Mouse (Mus musculus): Measurements from ENCODE around the gene Tmem121b. TPM values are rescaled to one million over a fixed set of nuclear protein-coding genes. Genes with fewer than 3 reads are reported as not detected.

The Tmem121b gene
- polyA plus RNA-seq, 1 experiment from 2014 or later: not detected

DNA sequence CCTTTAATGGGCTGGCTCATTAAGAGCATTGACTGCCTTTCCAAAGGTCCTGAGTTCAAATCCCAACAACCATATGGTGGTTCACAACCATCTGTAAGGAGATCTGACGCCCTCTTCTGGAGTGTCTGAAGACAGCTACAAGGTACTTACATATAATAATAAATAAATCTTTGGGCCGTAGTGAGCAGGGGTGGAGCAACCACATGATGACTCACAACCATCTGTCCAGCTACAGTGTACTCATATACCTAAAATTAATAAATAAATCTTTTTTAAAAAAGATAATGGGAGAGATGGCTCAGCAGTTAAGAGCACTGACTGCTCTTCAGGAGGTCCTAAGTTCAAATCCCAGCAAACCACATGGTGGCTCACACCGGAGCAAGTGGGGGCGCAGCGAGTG, 35.9 kb downstream of the Tmem121b start:
- Histone ChIP-seq H3K27me3 (ENCODE audit: insufficient read depth, low read length) (0 out of 2 replicates have a peak, but pooled peaks cover 2% of the 10 kb centered on the region), H3K4me3 (ENCODE audit: low read depth, low read length) (no peak overlapping the region), H3K4me2 (ENCODE audit: low read depth, low read length) (no peak overlapping the region), H3K27ac (ENCODE audit: low read depth) (no peak overlapping the region), H3K9me3 (ENCODE audit: low read length) (no peaks in the 10 kb centered on the region), H3K36me3 (replicated peaks; ENCODE audit: insufficient read depth, low read length) (no peaks in the 10 kb centered on the region), H3K4me1 (ENCODE audit: insufficient read depth) (peaks cover 17% of the 10 kb centered on the region), H3K9ac (replicated peaks) (no peak overlapping the region)
- ATAC-seq: no peak
- TF ChIP-seq EP300 (IDR thresholded peaks at IDR 0.05; ENCODE audit: low read depth) (no peak), CTCF (IDR thresholded peaks at IDR 0.05; ENCODE audit: low read depth) (no peak)
- DNase-seq: no peak
- 83% methylated on average over 5 of the region's 5 CpGs for WGBS (ENCODE audit: insufficient replicate concordance)

DNA sequence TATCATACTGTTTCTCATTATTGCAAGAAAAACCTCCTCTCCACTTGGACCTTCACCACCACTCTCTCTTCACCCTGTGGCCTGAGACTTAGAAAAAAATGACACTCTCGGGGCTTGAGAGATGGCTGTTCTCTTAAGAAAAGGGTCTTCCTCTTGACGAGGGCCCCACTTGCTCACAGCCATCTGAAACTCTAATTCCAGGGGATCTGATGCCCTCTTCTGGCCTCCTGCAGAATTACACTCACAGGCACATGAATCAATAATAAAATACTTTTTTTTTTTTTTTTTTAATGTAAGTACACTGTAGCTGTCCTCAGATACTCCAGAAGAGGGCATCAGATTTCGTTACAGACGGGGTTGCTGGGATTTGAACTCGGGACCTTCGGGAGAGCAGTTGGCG, 36.5 kb downstream of the Tmem121b start:
- DNase-seq: no peak
- peaks cover 22% of the 10 kb centered on the region for H3K4me1 ChIP-seq (ENCODE audit: insufficient read depth)
- no peak for TF ChIP-seq EP300 (IDR thresholded peaks at IDR 0.05; ENCODE audit: low read depth)
- peak; percentile 70 for TF ChIP-seq CTCF (IDR thresholded peaks at IDR 0.05; ENCODE audit: low read depth)
- H3K9me3 ChIP-seq (ENCODE audit: low read length): no peaks in the 10 kb centered on the region
- H3K4me2 ChIP-seq (ENCODE audit: low read depth, low read length): no peak overlapping the region
- H3K4me3 ChIP-seq (ENCODE audit: low read depth, low read length): no peak overlapping the region
- 0 out of 2 replicates have a peak, but pooled peaks cover 2% of the 10 kb centered on the region for H3K27me3 ChIP-seq (ENCODE audit: insufficient read depth, low read length)
- H3K27ac ChIP-seq (ENCODE audit: low read depth): no peak overlapping the region
- H3K36me3 ChIP-seq (replicated peaks; ENCODE audit: insufficient read depth, low read length): no peaks in the 10 kb centered on the region
- H3K9ac ChIP-seq (replicated peaks): no peak overlapping the region
- WGBS (ENCODE audit: insufficient replicate concordance): 53% methylated on average over 7 of the region's 7 CpGs
- no peak for ATAC-seq

GRCm38 (mm10) chr6:120454627-120455077, 39.0 kb downstream of the Tmem121b start:
- peak overlapping the region; percentile 76 for H3K27ac ChIP-seq (ENCODE audit: low read depth)
- H3K4me3 ChIP-seq (ENCODE audit: low read depth, low read length): 0 out of 2 replicates have a peak overlapping the region, but pooled peaks have one; percentile 4
- H3K4me2 ChIP-seq (ENCODE audit: low read depth, low read length): peak overlapping the region; percentile 53
- 0 out of 2 replicates have a peak overlapping the region, but pooled peaks have one; percentile 26 for H3K9ac ChIP-seq (replicated peaks)
- H3K4me1 ChIP-seq (ENCODE audit: insufficient read depth): peaks cover 22% of the 10 kb centered on the region
- TF ChIP-seq CTCF (IDR thresholded peaks at IDR 0.05; ENCODE audit: low read depth) (no peak), EP300 (IDR thresholded peaks at IDR 0.05; ENCODE audit: low read depth) (peak; percentile 69; the same call in 1 of the 2 replicates)
- DNase-seq (peak; percentile 48), ATAC-seq (peak; percentile 93)
- no peaks in the 10 kb centered on the region for H3K9me3 ChIP-seq (ENCODE audit: low read length)
- 14% methylated on average over 11 of the region's 11 CpGs for WGBS (ENCODE audit: insufficient replicate concordance)
- no peaks in the 10 kb centered on the region for H3K27me3 ChIP-seq (ENCODE audit: insufficient read depth, low read length)
- H3K36me3 ChIP-seq (replicated peaks; ENCODE audit: insufficient read depth, low read length): no peaks in the 10 kb centered on the region

GRCm38 (mm10) chr6:120453556-120453955, 40.1 kb downstream of the Tmem121b start:
- DNase-seq: no peak
- 73% methylated on average over 3 of the region's 3 CpGs for WGBS (ENCODE audit: insufficient replicate concordance)

GRCm38 (mm10) chr6:120453103-120453445, 40.5 kb downstream of the Tmem121b start:
- ATAC-seq (no peak), DNase-seq (no peak)
- H3K36me3 ChIP-seq (replicated peaks; ENCODE audit: insufficient read depth, low read length): no peaks in the 10 kb centered on the region
- H3K4me1 ChIP-seq (ENCODE audit: insufficient read depth): peaks cover 22% of the 10 kb centered on the region
- WGBS (ENCODE audit: insufficient replicate concordance): 41% methylated on average over 5 of the region's 5 CpGs
- H3K9me3 ChIP-seq (ENCODE audit: low read length): no peaks in the 10 kb centered on the region
- no peaks in the 10 kb centered on the region for H3K27me3 ChIP-seq (ENCODE audit: insufficient read depth, low read length)
- no peak overlapping the region for H3K27ac ChIP-seq (ENCODE audit: low read depth)
- TF ChIP-seq CTCF (IDR thresholded peaks at IDR 0.05; ENCODE audit: low read depth): no peak
- TF ChIP-seq EP300 (IDR thresholded peaks at IDR 0.05; ENCODE audit: low read depth): no peak
- no peak overlapping the region for H3K4me3 ChIP-seq (ENCODE audit: low read depth, low read length)
- H3K4me2 ChIP-seq (ENCODE audit: low read depth, low read length): 0 out of 2 replicates have a peak overlapping the region, but pooled peaks have one; percentile 0
- no peak overlapping the region for H3K9ac ChIP-seq (replicated peaks)

More at GRCm38 (mm10) chr6:120453556-120453955, 40.1 kb downstream of the Tmem121b start:
- Histone ChIP-seq H3K9ac (replicated peaks) (no peak overlapping the region), H3K27ac (ENCODE audit: low read depth) (no peak overlapping the region), H3K4me3 (ENCODE audit: low read depth, low read length) (no peak overlapping the region), H3K36me3 (replicated peaks; ENCODE audit: insufficient read depth, low read length) (no peaks in the 10 kb centered on the region), H3K4me1 (ENCODE audit: insufficient read depth) (peaks cover 22% of the 10 kb centered on the region), H3K4me2 (ENCODE audit: low read depth, low read length) (no peak overlapping the region), H3K9me3 (ENCODE audit: low read length) (no peaks in the 10 kb centered on the region), H3K27me3 (ENCODE audit: insufficient read depth, low read length) (no peaks in the 10 kb centered on the region)
- TF ChIP-seq EP300 (IDR thresholded peaks at IDR 0.05; ENCODE audit: low read depth) (no peak), CTCF (IDR thresholded peaks at IDR 0.05; ENCODE audit: low read depth) (no peak)
- no peak for ATAC-seq

GRCm38 (mm10) chr6:120452384-120453102, 41.1 kb downstream of the Tmem121b start:
- ATAC-seq (no peak), DNase-seq (no peak)
- H3K9ac ChIP-seq (replicated peaks): no peak overlapping the region
- peaks cover 22% of the 10 kb centered on the region for H3K4me1 ChIP-seq (ENCODE audit: insufficient read depth)
- 0 out of 2 replicates have a peak overlapping the region, but pooled peaks have one; percentile 0 for H3K4me2 ChIP-seq (ENCODE audit: low read depth, low read length)
- no peak overlapping the region for H3K27ac ChIP-seq (ENCODE audit: low read depth)
- TF ChIP-seq EP300 (IDR thresholded peaks at IDR 0.05; ENCODE audit: low read depth) (no peak), CTCF (IDR thresholded peaks at IDR 0.05; ENCODE audit: low read depth) (peak; percentile 44)
- H3K4me3 ChIP-seq (ENCODE audit: low read depth, low read length): no peak overlapping the region
- 47% methylated on average over 11 of the region's 11 CpGs for WGBS (ENCODE audit: insufficient replicate concordance)
- H3K27me3 ChIP-seq (ENCODE audit: insufficient read depth, low read length): no peaks in the 10 kb centered on the region
- no peaks in the 10 kb centered on the region for H3K36me3 ChIP-seq (replicated peaks; ENCODE audit: insufficient read depth, low read length)
- H3K9me3 ChIP-seq (ENCODE audit: low read length): no peaks in the 10 kb centered on the region
